Mouse (Mus musculus) erythroblast, embryonic 14.5 days (primary cell): ENCODE measurements around the gene Nefh.

Source experiments
- GATA1 ChIP-seq: IDR thresholded peaks from 2 replicates; pipeline ENCODE4 v1.6.1; 2012; ENCODE audit warnings: low read length, inconsistent platforms, mixed read lengths
- TAL1 ChIP-seq: IDR thresholded peaks from 3 replicates; pipeline ENCODE4 v1.6.1; 2012; ENCODE audit warnings: low read length, inconsistent platforms, mixed read lengths

- TF ChIP-seq TAL1 (no peak), GATA1 (no peak)
Observed at GRCm38 (mm10) chr11:4996621-4997199, 48.8 kb upstream of the Nefh start.
